Mouse (Mus musculus) adrenal gland, adult 8-10 months (tissue): Measurements from ENCODE around the gene Cish. TPM values are rescaled to one million over a fixed set of nuclear protein-coding genes. Genes with fewer than 3 reads are reported as not detected.
"Not testable (repeated sequence)": the region's sequence is repeated elsewhere in the genome, so short reads cannot be mapped to it uniquely, and the experiment has no call there.

Source experiments
- DNase-seq: peaks from one replicate; pipeline ENCODE4 v3.0.0; 2022
- total RNA-seq, 4 experiments: library from RNA; stranded (reverse); gene quantifications; 2 replicates each; pipeline ENCODE4 v1.2.4; 2022

The Cish gene
- total RNA-seq, 4 experiments from 2014 or later: 4.1 to 62.8 (median 6.5) TPM

GRCm38 (mm10) chr9:107299783-107300182 is 4.0 kb downstream of the Cish start:
- DNase-seq: no peak

GRCm38 (mm10) chr9:107300224-107300973 is 4.6 kb downstream of the Cish start:
- DNase-seq: no peak

- no peak for DNase-seq
Observed at GRCm38 (mm10) chr9:107301554-107302331, 5.9 kb downstream of the Cish start.

DNA sequence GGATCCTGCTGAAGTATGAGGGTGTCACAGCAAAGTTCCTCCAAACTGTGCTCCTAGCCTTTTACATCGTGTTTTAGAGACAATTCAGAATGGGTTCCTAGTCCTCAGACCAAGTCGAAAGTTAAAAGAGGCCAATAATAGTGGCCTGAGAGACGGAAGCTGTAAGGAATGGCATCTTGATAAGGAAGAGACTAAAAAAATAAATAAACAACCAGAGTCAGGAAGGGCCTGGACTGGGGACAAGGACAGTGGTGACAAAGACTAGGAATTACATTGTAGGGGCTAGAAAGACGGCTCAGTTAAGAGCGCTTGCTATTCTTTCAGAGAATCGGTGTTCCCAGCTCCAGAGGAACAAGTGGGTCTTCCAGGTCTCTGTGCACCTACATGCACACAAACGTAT is 6.8 kb downstream of the Cish start:
- DNase-seq: no peak

DNA sequence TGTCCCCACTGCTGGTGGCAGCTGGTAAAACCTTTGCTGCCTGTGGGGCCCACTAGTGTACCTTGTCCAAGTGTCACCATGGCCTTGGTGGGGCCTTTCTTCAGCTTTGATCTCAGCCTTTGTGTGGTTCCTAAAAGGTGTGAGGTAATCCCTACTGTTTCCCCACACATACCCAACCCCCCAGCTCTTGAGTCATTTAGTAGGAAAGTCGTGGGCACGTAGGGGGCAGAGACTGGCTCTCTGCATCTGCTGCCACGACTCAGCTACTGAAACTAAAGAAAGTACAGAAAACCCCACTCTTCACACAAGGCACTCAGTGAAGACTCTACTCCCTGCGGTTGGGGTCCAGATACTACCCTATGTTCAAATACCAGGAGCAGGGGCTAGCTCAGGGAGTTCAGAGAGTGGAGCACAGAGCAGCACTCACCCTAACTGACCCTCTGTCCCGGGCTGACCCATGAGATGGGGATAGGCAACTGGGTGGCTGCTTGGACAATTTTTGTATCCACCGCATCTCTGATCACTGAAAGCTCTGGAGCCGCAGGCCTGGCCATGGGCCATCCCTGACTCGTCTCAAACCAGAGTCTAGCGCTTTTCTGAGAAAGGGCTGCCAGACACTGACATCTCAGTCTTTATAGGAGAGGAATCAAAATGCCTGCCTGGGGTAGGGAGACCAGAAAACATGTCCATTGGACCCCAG is 7.4 kb downstream of the Cish start:
- DNase-seq: no peak

DNA sequence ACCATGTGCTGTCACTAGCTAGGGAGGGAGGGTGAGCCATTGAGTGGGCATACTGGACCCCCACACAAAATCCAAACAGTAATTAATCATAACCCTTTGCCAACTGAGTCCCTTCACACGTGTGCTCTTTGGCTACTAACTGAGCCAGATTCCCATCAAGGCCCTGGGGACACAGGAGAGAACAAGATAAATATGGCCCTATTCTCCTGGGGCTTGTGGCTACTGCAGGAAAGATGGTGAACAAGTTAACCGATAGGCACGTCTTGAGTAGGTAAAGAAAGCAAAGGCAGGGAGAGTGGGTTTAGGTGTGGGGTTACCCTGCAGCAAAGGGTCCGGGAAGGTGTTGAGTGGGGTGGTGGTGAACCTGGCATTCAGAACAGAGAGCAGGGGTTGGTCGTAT is 8.1 kb downstream of the Cish start:
- DNase-seq: no peak

- no peak for DNase-seq
Observed at GRCm38 (mm10) chr9:107304383-107304782, 8.6 kb downstream of the Cish start.

DNA sequence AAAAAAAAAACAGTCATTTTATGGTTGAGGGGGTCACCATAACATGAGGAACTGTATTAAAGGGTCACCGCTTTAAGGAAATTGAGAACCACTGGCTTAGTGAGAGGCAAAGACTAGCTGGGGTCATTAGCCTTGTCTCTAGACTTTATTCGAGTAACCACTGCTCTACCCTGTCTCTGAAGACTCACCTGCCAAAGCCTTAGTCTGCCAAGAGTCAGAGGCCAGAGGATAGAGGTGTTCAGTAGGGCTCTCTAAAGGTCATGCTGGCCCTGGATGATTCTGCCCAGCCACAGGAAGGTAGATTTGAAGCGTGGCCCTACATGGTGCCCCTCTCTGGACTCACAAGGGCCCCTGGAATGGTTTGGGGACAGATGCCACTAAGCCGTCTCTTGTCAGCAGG is 9.2 kb downstream of the Cish start:
- DNase-seq: no peak

- no peak for DNase-seq
Observed at GRCm38 (mm10) chr9:107305601-107306542, 10.0 kb downstream of the Cish start.

DNA sequence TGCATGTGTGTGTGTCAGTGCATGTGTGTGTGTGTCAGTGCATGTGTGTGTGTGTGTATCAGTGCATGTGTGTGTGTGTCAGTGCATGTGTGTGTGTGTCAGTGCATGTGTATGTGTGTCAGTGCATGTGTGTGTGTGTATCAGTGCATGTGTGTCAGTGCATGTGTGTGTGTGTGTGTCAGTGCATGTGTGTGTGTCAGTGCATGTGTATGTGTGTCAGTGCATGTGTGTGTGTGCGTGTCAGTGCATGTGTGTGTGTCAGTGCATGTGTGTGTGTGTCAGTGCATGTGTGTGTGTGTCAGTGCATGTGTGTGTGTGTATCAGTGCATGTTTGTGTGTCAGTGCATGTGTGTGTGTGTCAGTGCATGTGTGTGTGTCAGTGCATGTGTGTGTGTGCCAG is 10.8 kb downstream of the Cish start:
- not testable (repeated sequence) for DNase-seq

- DNase-seq: no peak
Observed at GRCm38 (mm10) chr9:107307099-107307872, 11.5 kb downstream of the Cish start.

- peak; percentile 72 for DNase-seq
Observed at GRCm38 (mm10) chr9:107307886-107308285, 12.1 kb downstream of the Cish start.

DNA sequence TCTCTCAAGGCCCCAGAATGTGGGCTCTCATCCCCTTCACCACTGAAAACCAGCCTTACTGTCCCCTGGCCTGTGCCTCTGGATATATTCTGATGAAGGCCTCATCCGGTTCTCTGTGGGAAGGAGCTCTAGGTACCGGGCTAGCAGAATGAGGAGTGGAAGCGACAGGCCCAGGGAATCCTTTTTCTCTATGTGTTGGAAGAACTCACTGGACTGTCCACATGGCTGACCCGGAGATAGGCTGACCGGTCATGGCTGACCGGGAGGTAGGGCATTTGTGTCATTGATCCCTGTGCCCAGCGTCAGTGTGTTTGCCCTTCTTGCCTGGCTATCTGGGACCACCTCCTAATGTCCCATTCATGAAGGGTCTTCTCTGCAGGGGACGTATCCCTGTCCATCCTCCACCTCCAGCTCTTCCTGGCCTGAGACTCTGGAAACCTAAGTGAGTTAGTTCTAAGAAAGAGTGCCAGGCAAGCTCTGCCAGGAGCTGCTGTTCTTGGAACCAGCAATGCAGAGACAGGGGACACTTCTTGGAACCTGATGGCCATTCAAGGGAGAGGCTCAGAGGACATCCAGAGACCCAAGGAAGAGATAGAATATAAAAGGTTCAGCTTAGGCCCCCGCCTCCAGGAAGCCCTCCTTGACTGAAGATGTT is 12.6 kb downstream of the Cish start:
- DNase-seq: no peak

- no peak for DNase-seq
Observed at GRCm38 (mm10) chr9:107309171-107309570, 13.3 kb downstream of the Cish start.

DNA sequence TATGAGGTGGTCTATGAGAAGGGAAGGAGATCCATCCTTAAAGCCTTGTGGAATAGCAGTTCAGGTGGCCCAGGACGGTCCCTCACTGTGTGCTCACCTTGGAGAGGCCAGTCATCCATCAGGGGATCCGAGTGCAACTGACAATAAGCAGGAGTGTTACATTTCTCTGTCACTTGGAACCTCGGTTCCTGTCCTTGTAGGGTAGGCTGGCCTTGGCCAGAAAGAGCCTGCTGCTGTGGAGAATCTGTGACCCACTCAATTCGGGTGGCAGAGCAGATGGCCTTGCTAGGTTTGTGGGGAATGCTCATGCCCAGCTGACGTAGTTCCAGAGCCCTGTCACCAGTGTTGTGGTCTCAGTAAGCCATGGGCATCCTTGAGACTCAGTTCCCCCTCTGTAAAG is 13.8 kb downstream of the Cish start:
- peak; percentile 61 for DNase-seq

- no peak for DNase-seq
Observed at GRCm38 (mm10) chr9:107312811-107313584, 17.2 kb downstream of the Cish start.

DNA sequence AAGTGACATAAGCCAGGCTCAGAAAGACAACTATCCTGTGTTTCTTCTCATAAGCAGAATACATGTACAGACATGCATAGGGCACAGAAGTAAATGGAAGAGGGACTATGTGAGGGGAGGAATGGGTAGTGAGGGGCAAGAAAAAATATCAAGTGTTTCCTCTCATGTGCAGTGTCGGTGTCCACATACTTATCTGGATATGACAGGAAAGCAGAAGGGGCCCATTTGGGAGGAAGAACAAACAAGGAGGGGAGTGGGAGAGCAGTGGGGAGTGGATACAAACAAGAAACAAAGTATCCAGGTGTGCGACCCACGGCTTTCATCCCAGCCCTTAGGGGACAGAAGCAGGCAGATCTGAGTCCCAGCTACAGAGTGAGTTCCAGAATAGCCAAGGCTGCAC is 18.1 kb downstream of the Cish start:
- DNase-seq: no peak

DNA sequence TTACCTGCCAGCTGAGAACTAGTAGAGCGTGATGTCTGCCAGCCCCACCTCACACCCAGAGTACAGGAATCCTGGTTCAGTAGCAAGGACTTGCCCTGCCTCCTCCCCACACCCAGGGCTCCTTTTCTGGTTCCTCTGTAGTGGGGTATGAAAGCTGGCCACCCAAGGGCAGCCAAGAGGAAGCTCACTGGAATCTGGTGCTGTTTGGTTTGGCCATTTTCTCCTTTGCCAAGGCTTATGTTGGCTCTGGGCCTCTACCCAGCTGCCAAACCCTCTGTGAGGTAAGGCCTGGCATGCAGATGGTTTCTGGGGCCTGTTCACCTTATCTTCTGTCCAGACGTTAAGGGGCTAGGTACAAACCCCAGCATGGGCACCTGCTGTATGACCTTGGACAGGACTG is 20.0 kb downstream of the Cish start:
- no peak for DNase-seq

- DNase-seq: no peak
Observed at GRCm38 (mm10) chr9:107322461-107323050, 26.7 kb downstream of the Cish start.

DNA sequence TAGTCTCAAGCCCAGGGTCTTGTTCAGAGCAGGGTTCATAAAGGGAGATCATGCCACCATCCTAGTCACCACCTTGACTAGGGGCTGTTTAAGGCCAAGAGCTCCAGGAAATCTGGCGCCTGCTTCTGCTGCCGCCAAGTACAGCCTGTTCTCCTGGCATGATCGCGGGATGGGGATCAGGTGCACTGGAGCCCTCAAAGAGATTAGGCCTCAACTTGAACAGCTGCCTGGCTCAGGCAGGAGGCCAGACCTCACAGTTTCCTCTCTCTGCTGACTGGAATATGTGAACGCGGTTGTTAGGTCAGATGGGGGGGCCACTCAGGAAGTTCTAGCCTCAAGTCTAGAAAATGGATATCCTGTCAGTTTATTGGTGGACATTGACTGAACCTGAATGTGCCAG is 27.7 kb downstream of the Cish start:
- DNase-seq: no peak
